Mouse (Mus musculus) frontal cortex, postnatal 14 days (tissue): ENCODE results near the gene G530012D18Rik.
"Not testable (repeated sequence)": the region's sequence is repeated elsewhere in the genome, so short reads cannot be mapped to it uniquely, and the experiment has no call there.

ENCODE experiments used
- DNase-seq, 2 experiments: peaks; one replicate each; pipeline ENCODE4 v3.0.0; 2022; ENCODE audit warnings: low spot score in 2 of 2

G530012D18Rik gene

DNA sequence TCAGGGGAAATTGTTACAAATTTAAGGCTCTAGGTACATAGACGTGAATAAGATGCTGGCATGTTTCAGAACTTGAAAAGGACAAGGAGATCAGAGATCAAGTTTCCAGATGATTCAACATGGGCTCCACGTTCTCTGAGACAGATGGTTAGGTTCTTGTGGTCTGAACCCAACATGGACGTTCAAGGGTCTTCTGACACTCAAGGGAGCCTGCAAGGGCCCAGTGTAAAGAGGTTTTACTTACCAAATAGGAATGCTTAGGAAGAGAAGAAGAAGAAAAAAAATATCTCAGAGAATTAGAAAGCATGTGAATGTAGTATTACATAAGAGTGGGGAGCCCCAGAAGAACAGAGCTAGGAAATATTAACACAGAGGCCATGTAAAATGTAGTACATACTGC lies 40.3 kb downstream of the G530012D18Rik start:
- not testable (repeated sequence) for DNase-seq

DNA sequence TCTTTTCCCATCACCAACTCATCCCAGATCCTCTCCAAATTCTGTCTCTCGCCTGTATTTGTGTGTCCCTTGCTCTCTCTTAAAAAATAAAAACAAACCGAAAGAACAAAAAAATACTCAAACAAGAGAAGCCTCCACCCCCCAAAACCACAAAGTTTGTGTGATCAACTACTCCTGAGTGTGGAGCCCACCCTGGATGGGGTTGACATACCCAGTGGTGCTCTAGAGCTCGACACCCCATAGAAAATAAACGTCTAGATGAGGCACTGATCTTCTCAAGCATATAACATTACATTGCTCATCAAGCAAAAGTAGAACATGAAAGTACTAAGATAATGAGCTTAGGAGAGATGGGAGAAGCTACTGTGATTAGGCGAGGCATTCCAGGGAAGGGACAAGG lies 41.7 kb downstream of the G530012D18Rik start:
- not testable (repeated sequence) for DNase-seq

DNA sequence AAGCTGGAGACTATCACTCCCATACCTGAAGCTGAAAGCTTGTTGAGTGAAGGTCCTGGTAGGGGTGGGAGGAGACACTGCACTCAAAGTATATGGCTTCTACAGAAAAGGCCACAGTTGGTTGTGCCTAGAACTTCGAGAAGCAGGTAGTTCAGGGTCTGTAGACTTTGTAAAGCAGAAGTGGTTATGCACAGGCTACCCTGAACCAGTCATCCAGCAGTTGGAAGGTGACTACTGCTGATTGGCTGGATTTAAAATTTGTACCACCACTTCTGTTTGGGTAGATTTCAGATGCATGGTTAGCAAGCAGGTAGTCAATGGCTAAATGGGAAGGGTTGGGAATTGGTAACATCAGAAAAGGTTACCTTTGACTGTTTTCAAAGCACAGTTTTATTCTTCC lies 43.2 kb downstream of the G530012D18Rik start:
- DNase-seq = not testable (repeated sequence)
